Mouse (Mus musculus): ENCODE results near the gene Best1.

Best1 gene

GRCm38 (mm10) chr19:10023304-10023758, 21.9 kb upstream of the Best1 start:
- DNase-seq (ENCODE audit: low read depth in 2 of 2, low spot score in 2 of 2) = no peak

GRCm38 (mm10) chr19:10022414-10023303, 21.2 kb upstream of the Best1 start:
- DNase-seq (ENCODE audit: low read depth in 2 of 2, low spot score in 2 of 2) = no peak

- DNase-seq (ENCODE audit: low read depth in 2 of 2, low spot score in 2 of 2) = no peak
These were observed 20.5 kb upstream of the Best1 start for GRCm38 (mm10) chr19:10021981-10022380.

- DNase-seq (ENCODE audit: low read depth in 2 of 2, low spot score in 2 of 2) = no peak
These were observed 17.9 kb upstream of the Best1 start for GRCm38 (mm10) chr19:10019214-10019760.

GRCm38 (mm10) chr19:10018527-10018818, 17.0 kb upstream of the Best1 start:
- no peak for DNase-seq (ENCODE audit: low read depth in 2 of 2, low spot score in 2 of 2)

- peak; percentile 8 to 17 for DNase-seq (ENCODE audit: low read depth in 2 of 2, low spot score in 2 of 2)
These were observed 16.4 kb upstream of the Best1 start for GRCm38 (mm10) chr19:10017637-10018526.

GRCm38 (mm10) chr19:10016151-10016550, 14.7 kb upstream of the Best1 start:
- no peak for DNase-seq (ENCODE audit: low read depth in 2 of 2, low spot score in 2 of 2)

GRCm38 (mm10) chr19:10015442-10015841, 14.0 kb upstream of the Best1 start:
- no peak for DNase-seq (ENCODE audit: low read depth in 2 of 2, low spot score in 2 of 2)

- DNase-seq (ENCODE audit: low read depth in 2 of 2, low spot score in 2 of 2) = no peak
These were observed 13.4 kb upstream of the Best1 start for GRCm38 (mm10) chr19:10014824-10015223.

- DNase-seq (ENCODE audit: low read depth in 2 of 2, low spot score in 2 of 2) = no peak
These were observed 12.5 kb upstream of the Best1 start for GRCm38 (mm10) chr19:10013913-10014312.

GRCm38 (mm10) chr19:10013348-10013747, 11.9 kb upstream of the Best1 start:
- DNase-seq (ENCODE audit: low read depth in 2 of 2, low spot score in 2 of 2) = no peak

GRCm38 (mm10) chr19:10012827-10013278, 11.4 kb upstream of the Best1 start:
- DNase-seq (ENCODE audit: low read depth in 2 of 2, low spot score in 2 of 2) = no peak

GRCm38 (mm10) chr19:10011408-10011807, 10.0 kb upstream of the Best1 start:
- DNase-seq (ENCODE audit: low read depth in 2 of 2, low spot score in 2 of 2) = no peak

- no peak for DNase-seq (ENCODE audit: low read depth in 2 of 2, low spot score in 2 of 2)
These were observed 2.3 kb upstream of the Best1 start for GRCm38 (mm10) chr19:10003696-10004095.

GRCm38 (mm10) chr19:10000330-10000729, 1.1 kb downstream of the Best1 start:
- DNase-seq (ENCODE audit: low read depth in 2 of 2, low spot score in 2 of 2) = no peak

GRCm38 (mm10) chr19:9998736-9999486, 2.5 kb downstream of the Best1 start:
- no peak for DNase-seq (ENCODE audit: low read depth in 2 of 2, low spot score in 2 of 2)

GRCm38 (mm10) chr19:9998063-9998416, 3.4 kb downstream of the Best1 start:
- no peak for DNase-seq (ENCODE audit: low read depth in 2 of 2, low spot score in 2 of 2)

- DNase-seq (ENCODE audit: low read depth in 2 of 2, low spot score in 2 of 2) = no peak
These were observed 4.0 kb downstream of the Best1 start for GRCm38 (mm10) chr19:9997204-9998062.

- DNase-seq (ENCODE audit: low read depth in 2 of 2, low spot score in 2 of 2) = peak; percentile 77 to 84
These were observed 8.3 kb downstream of the Best1 start for GRCm38 (mm10) chr19:9993036-9993656.
